8 mouse cellular contexts compared by ENCODE assay signal in genomic region chr17:35235614-35236389, GRCm38 (mm10). TPM values are rescaled to one million over a fixed set of nuclear protein-coding genes. Genes with fewer than 3 reads are reported as not detected.
A peak's percentile ranks its signal among the peaks of the same experiment; 100 is the strongest.
DNase-seq lines count a peak whose midpoint lies in the region; ATAC-seq and TF ChIP-seq lines count a peak whose summit lies in the region.

Gene Nfkbil1, minus strand, starts transcription at chr17:35235792.

- peak; percentile 98 for TF ChIP-seq EP300 in heart, adult 2 months (IDR thresholded peaks at IDR 0.05; ENCODE audit: insufficient read depth, low read depth, low read length)

- peak within 1 kb of the TSS; percentile 89 for H3K9ac ChIP-seq in embryonic facial prominence, embryonic 14.5 days (ENCODE audit: low read depth, low read length)
- peak within 1 kb of the TSS; percentile 92 for H3K9ac ChIP-seq in heart, adult 2 months (ENCODE audit: low read depth, low read length)
- peak within 1 kb of the TSS; percentile 92 for H3K9ac ChIP-seq in limb, embryonic 13.5 days
- H3K9ac ChIP-seq in midbrain, embryonic 16.5 days (ENCODE audit: low read depth, low read length) = peak within 1 kb of the TSS; percentile 84

- H3K27ac ChIP-seq in embryonic facial prominence, embryonic 14.5 days (replicated peaks; ENCODE audit: low read depth, low read length) = peak within 1 kb of the TSS; percentile 97
- peak within 1 kb of the TSS; percentile 94 for H3K27ac ChIP-seq in heart, adult 2 months
- peak within 1 kb of the TSS; percentile 95 for H3K27ac ChIP-seq in limb, embryonic 13.5 days
- H3K27ac ChIP-seq in midbrain, embryonic 16.5 days (ENCODE audit: low read length) = peak within 1 kb of the TSS; percentile 95

- peak; percentile 90 for ATAC-seq in embryonic facial prominence, embryonic 14.5 days (ENCODE audit: low read depth)
- peak; percentile 74 for ATAC-seq in limb, embryonic 13.5 days (ENCODE audit: low FRiP score, low read depth)
- ATAC-seq in midbrain, embryonic 16.5 days = peak; percentile 86

- H3K27me3 ChIP-seq in embryonic facial prominence, embryonic 14.5 days (replicated peaks; ENCODE audit: control insufficient read depth, insufficient read depth, low read length) = no peaks in the 10 kb centered on the region
- no peaks in the 10 kb centered on the region for H3K27me3 ChIP-seq in heart, adult 2 months (ENCODE audit: control insufficient read depth, insufficient read depth, low read length)
- H3K27me3 ChIP-seq in limb, embryonic 13.5 days = no peaks in the 10 kb centered on the region
- H3K27me3 ChIP-seq in midbrain, embryonic 16.5 days (ENCODE audit: control insufficient read depth, insufficient read depth, low read depth, low read length) = no peaks in the 10 kb centered on the region

- peak; percentile 91 for TF ChIP-seq POLR2A in heart, adult 2 months (IDR thresholded peaks at IDR 0.05; ENCODE audit: insufficient read depth, low read depth, low read length)

- WGBS in embryonic facial prominence, embryonic 14.5 days = under 1% methylated on average over 31 of the region's 35 CpGs
- WGBS in heart, adult 2 months = under 1% methylated on average over 35 of the region's 35 CpGs
- under 1% methylated on average over 35 of the region's 35 CpGs for WGBS in limb, embryonic 13.5 days
- WGBS in midbrain, embryonic 16.5 days = under 1% methylated on average over 35 of the region's 35 CpGs

- TF ChIP-seq CTCF in heart, adult 2 months (IDR thresholded peaks at IDR 0.05) = no peak

- intact Hi-C loops in heart, adult 2 months (cut with DNase I) = loop anchor here (2.0 to 10.0 kb wide), 4 partner anchors 69 to 381 kb away; partner anchors contain the start of genes Csnk2b, Gpank1, Nelfe and Skiv2l

- peaks cover 8% of the 10 kb centered on the region; the same call in 1 of the 2 replicates for H3K4me1 ChIP-seq in embryonic facial prominence, embryonic 14.5 days (ENCODE audit: control insufficient read depth, insufficient read depth, low read length)
- peaks cover 8% of the 10 kb centered on the region for H3K4me1 ChIP-seq in heart, adult 2 months (ENCODE audit: control insufficient read depth, insufficient read depth, low read length)
- peaks cover 46% of the 10 kb centered on the region for H3K4me1 ChIP-seq in limb, embryonic 13.5 days
- peaks cover 31% of the 10 kb centered on the region for H3K4me1 ChIP-seq in midbrain, embryonic 16.5 days (ENCODE audit: control insufficient read depth, insufficient read depth, low read length)

- peak within 1 kb of the TSS; percentile 61 for H3K4me3 ChIP-seq in embryonic facial prominence, embryonic 14.5 days (ENCODE audit: low read depth, low read length)
- peak within 1 kb of the TSS; percentile 67 for H3K4me3 ChIP-seq in heart, adult 2 months
- peak within 1 kb of the TSS; percentile 63 for H3K4me3 ChIP-seq in limb, embryonic 13.5 days
- H3K4me3 ChIP-seq in midbrain, embryonic 16.5 days (ENCODE audit: low read depth, low read length) = peak within 1 kb of the TSS; percentile 47

- H3K36me3 ChIP-seq in embryonic facial prominence, embryonic 14.5 days (ENCODE audit: control insufficient read depth, insufficient read depth, low read length) = peaks cover 18% of the 10 kb centered on the region
- no peaks in the 10 kb centered on the region for H3K36me3 ChIP-seq in heart, adult 2 months (ENCODE audit: control insufficient read depth, insufficient read depth, low read length)
- H3K36me3 ChIP-seq in limb, embryonic 13.5 days = peaks cover 19% of the 10 kb centered on the region
- H3K36me3 ChIP-seq in midbrain, embryonic 16.5 days (ENCODE audit: control insufficient read depth, insufficient read depth, low read length) = peaks cover 3% of the 10 kb centered on the region

- peaks cover 2% of the 10 kb centered on the region for H3K79me2 ChIP-seq in heart, adult 2 months (replicated peaks; ENCODE audit: control insufficient read depth, insufficient read depth, low read length)

- no peaks in the 10 kb centered on the region for H3K9me3 ChIP-seq in embryonic facial prominence, embryonic 14.5 days (ENCODE audit: control insufficient read depth, low read length)
- H3K9me3 ChIP-seq in limb, embryonic 13.5 days = no peaks in the 10 kb centered on the region
- H3K9me3 ChIP-seq in midbrain, embryonic 16.5 days (replicated peaks; ENCODE audit: control insufficient read depth, low read length, poor library complexity, severe bottlenecking) = no peaks in the 10 kb centered on the region

- peak; percentile 98 for DNase-seq in 3T3-L1 (ENCODE audit: low read depth, low spot score)
- DNase-seq in adrenal gland, postnatal 4 days (ENCODE audit: low spot score in 2 of 2) = peak; percentile 60 to 81
- peak; percentile 98 for DNase-seq in embryonic facial prominence, embryonic 14.5 days (ENCODE audit: low spot score)
- DNase-seq in heart, adult 2 months = peak; percentile 87 to 93
- peak; percentile 91 to 92 for DNase-seq in kidney, adult 8-10 months
- DNase-seq in spleen, postnatal 10 days (ENCODE audit: low spot score in 2 of 2) = peak; percentile 73 to 87

- peak within 1 kb of the TSS; percentile 93 for H3K4me2 ChIP-seq in embryonic facial prominence, embryonic 14.5 days (ENCODE audit: low read depth, low read length)
- H3K4me2 ChIP-seq in limb, embryonic 13.5 days (replicated peaks) = peak within 1 kb of the TSS; percentile 88
- peak within 1 kb of the TSS; percentile 97 for H3K4me2 ChIP-seq in midbrain, embryonic 16.5 days (ENCODE audit: low read length)

RNA-seq across cellular contexts. Expression of gene Nfkbil1, which starts in this region (rescaled TPM):
- total RNA-seq in adrenal gland, postnatal 4 days (2021) = 10 to 100 TPM; 25.6 to 26.0 TPM
- 3.3 and 4.8 TPM in 2 replicates for polyA plus RNA-seq in embryonic facial prominence, embryonic 14.5 days (2014; fragmentation: Nextera tagmentation; extraction: Ambion mirVana)
- total RNA-seq in heart, adult 2 months (2021) = 1 to 10 TPM; 6.5 to 8.2 TPM
- polyA plus RNA-seq in heart, adult 2 months (2012; rRNA removed) = 3.9 and 5.0 TPM in 2 replicates
- polyA plus RNA-seq in limb, embryonic 13.5 days (2015; fragmentation: Nextera tagmentation; extraction: Ambion mirVana) = 11.3 and 12.2 TPM in 2 replicates
- 9.2 and 9.4 TPM in 2 replicates for polyA plus RNA-seq in midbrain, embryonic 16.5 days (2015; fragmentation: Nextera tagmentation; extraction: Ambion mirVana)

Comparison
In these comparisons a context has a peak if more than half of its experiments do, and no peak if none do; other contexts are left out.
1. Peak in every context shown above with its lines: DNase-seq, ATAC-seq, H3K4me3 ChIP-seq and H3K27ac ChIP-seq.